In the genomic region with DNA sequence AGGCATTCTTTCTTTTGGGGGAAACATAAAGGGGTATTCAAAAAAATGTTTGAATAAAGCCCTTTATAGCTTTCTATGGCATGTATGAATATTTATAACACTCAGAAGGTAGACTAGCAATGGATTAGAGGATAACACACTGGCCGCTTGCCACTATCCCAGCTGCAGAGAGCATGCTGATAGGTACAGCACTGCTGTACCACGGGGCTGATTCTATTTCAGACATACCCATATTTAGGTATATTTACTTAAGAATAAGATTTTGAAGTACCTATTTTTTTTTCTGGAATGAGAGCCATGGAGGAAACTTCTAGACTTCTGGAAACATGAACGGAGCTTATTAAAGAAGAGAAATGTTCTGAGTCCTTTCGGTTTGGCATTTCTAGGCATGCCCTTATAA, we compare ENCODE assay signal across 15 mouse cellular contexts.
"Had no signal": no experiment of that assay in that cellular context is flagged by ENCODE, and none has a peak within 500 bp of the region (broad histone marks: within the 10 kb centered on the region; RNA-seq: fewer than 3 reads in every experiment).

No protein-coding gene starts in this region.

- H3K4me3 ChIP-seq: layer of hippocampus, adult 2 months; limb, embryonic 12.5 days; liver, embryonic 13.5 days; lung, embryonic 15.5 days; megakaryocyte, embryonic 14.5 days; midbrain, embryonic 13.5 days had no signal

- H3K4me1 ChIP-seq: liver, embryonic 13.5 days had no signal

- ATAC-seq: liver, postnatal 0 days; midbrain, embryonic 13.5 days had no signal

- H3K27me3 ChIP-seq: limb, embryonic 12.5 days; liver, embryonic 13.5 days; lung, embryonic 15.5 days; midbrain, embryonic 13.5 days had no signal

- H3K4me2 ChIP-seq: limb, embryonic 12.5 days; liver, embryonic 13.5 days; lung, embryonic 15.5 days; midbrain, embryonic 13.5 days had no signal

- H3K27ac ChIP-seq: layer of hippocampus, adult 2 months; limb, embryonic 12.5 days; liver, embryonic 13.5 days; lung, embryonic 15.5 days; macrophage; midbrain, embryonic 13.5 days had no signal

- H3K36me3 ChIP-seq: limb, embryonic 12.5 days; liver, embryonic 13.5 days; lung, embryonic 15.5 days; midbrain, embryonic 13.5 days had no signal

- DNase-seq: kidney, postnatal 10 days; kidney, postnatal 4 days; liver; liver, embryonic 13.5 days; liver, postnatal 0 days; lung, postnatal 14 days; right cerebral cortex, postnatal 14 days; thymus, adult 2 months; thymus, postnatal 25 days had no signal

- H3K9me3 ChIP-seq: limb, embryonic 12.5 days; liver, embryonic 13.5 days; lung, embryonic 15.5 days; midbrain, embryonic 13.5 days had no signal

- H3K9ac ChIP-seq: limb, embryonic 12.5 days; liver, embryonic 13.5 days; liver, postnatal 0 days; lung, embryonic 15.5 days; midbrain, embryonic 13.5 days had no signal
